Mouse (Mus musculus) T-helper 17 cell (primary cell): ENCODE measurements around the gene Uap1.

Experiments
- in situ Hi-C, 2 experiments: fragments of 300-600 bp; cut with MboI, MseI; formaldehyde crosslinking; loops; 1 replicate in 1 of 2; 2 replicates in 1 of 2; pipeline ENCODE4 v1.15.1; 2025; ENCODE audit warnings: high pct_unique_total_duplicates in 2 of 2

Uap1 gene

GRCm38 (mm10) chr1:170173991-170174813, 555 bp downstream of the Uap1 start:
- in situ Hi-C loops: no loop called here

DNA sequence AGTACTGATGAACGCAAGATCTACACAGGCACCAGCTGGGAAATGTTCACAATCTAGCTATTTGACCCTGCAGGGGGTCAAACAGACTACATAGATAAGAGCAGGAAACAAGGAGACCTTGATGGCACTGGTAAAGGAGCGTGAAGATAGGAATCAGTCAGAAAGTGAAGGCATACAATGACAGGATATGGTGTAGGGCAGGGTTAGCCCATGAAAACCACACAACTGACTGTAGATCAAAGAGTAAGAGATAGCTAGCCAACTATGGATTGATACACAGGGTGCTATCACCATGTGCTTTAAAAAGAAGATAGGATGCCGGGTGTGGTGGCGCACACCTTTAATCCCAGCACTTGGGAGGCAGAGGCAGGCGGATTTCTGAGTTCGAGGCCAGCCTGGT, 7.0 kb downstream of the Uap1 start:
- in situ Hi-C loops: no loop called here

DNA sequence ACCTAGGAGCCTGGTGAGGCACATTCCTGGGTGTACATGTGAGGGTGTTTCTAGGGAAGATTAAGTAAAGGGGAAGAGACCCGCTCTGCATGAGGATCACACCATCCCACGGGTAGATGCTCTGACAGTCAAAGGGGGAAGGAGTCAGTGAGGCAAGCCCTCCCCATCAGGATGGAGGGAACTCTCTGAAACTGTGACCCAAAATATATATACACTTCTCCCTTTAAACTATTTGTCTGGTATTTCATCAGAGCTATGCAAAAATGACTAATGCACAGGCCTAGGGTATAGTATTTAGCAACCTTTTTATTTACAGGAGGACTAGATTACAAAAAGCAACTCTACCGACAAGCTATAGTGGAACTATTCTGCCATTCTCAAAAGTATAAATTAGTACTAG, 9.8 kb downstream of the Uap1 start:
- in situ Hi-C loops: no loop called here

DNA sequence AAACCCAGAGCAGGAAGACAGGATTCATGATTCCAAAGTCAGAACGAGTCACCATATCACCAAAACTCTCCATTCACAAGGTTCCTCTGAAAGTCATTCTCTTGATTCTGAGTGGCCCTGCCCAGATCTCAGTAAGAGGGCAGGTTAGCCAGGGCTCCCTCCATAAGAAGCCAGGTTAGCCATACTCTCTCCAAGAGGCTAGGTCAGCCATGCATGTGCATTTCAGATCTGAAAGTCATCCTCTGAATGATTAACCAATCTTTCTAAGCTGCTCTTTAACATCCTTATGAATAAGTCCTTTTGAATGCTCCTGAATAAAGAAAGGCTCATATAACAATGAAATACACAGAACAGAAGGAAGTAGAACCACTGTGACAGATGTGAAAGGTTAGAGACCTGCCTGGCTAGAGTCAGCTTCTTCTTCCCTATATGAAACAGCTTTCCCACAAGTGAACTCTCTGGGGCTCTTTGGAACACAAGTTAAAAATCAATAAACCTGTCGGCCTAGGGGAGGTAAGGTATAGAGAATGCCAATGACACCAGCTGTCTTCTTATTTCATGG, 10.6 kb downstream of the Uap1 start:
- in situ Hi-C loops: no loop called here

GRCm38 (mm10) chr1:170163398-170163943, 11.3 kb downstream of the Uap1 start:
- in situ Hi-C loops: no loop called here

- in situ Hi-C loops: no loop called here
Measured at GRCm38 (mm10) chr1:170161852-170162251, 12.9 kb downstream of the Uap1 start.

GRCm38 (mm10) chr1:170160397-170160938, 14.3 kb downstream of the Uap1 start:
- in situ Hi-C loops: no loop called here

DNA sequence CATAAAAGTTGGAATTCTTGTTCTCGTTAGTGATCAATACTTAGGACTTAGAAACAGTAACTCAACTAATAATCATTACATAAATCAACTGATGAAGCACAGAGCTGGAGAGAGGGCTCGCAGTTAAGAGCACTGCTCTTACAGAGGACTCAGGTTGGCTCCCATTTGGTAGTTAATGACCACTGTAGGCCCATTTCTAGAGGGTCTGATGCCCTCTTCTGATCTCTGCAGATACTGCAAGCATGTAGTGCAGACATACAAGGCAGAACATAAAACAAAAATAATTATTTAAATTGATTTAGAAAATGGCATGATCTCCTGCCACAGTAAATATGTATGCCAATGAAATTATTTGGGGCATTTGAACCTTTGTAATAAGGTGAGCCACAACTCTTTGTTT, 15.1 kb downstream of the Uap1 start:
- in situ Hi-C loops: no loop called here

- in situ Hi-C loops: no loop called here
Measured at GRCm38 (mm10) chr1:170155761-170156160, 19.0 kb downstream of the Uap1 start.

GRCm38 (mm10) chr1:170155298-170155697, 19.5 kb downstream of the Uap1 start:
- in situ Hi-C loops: no loop called here

- in situ Hi-C loops: no loop called here
Measured at GRCm38 (mm10) chr1:170153986-170154385, 20.8 kb downstream of the Uap1 start.

GRCm38 (mm10) chr1:170152552-170152951, 22.2 kb downstream of the Uap1 start:
- in situ Hi-C loops: no loop called here

DNA sequence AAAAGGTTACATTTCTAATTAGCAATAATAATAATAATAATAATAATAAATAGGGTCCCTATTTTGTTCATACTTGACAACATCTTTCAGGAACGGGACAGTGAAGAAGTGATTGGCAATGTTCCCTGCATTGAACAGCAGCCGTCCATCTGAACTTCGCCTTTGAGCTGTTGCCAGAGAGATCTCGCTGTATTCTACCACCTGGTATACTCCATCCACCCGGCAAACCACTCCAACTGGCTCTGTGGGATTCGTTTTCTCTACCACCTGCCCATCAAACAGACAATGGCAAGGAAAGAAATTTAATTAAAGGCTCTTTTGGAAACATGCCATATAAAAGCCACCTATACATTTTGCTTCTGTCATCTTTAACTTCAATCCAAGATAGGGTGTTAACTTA, 23.9 kb downstream of the Uap1 start:
- in situ Hi-C loops: no loop called here

DNA sequence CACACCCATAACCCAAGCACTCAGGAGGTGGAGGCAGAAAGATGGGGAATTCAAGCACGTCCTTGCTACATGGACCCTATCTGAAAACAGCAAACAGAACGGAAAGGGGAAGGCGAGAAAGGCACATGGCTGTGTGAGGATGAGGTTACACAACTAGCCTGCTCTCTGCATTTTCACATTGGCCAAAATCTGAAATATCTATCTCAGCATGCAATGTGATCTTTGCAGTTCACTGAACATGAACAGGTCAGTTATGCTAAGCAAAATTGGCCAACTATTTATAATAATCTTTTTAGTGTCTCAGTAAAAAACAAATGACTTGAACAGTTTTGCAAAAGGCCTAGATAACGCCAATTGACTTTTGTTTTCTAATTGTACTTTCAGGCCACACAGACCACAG, 25.0 kb downstream of the Uap1 start:
- in situ Hi-C loops: loop anchor here in 1 of 2 experiments (10.0 kb wide), 1 partner anchor 55 kb away; no protein-coding TSS in a partner anchor

- in situ Hi-C loops: loop anchor here in 1 of 2 experiments (10.0 kb wide), 1 partner anchor 56 kb away; no protein-coding TSS in a partner anchor
Measured at GRCm38 (mm10) chr1:170148536-170148935, 26.2 kb downstream of the Uap1 start.

DNA sequence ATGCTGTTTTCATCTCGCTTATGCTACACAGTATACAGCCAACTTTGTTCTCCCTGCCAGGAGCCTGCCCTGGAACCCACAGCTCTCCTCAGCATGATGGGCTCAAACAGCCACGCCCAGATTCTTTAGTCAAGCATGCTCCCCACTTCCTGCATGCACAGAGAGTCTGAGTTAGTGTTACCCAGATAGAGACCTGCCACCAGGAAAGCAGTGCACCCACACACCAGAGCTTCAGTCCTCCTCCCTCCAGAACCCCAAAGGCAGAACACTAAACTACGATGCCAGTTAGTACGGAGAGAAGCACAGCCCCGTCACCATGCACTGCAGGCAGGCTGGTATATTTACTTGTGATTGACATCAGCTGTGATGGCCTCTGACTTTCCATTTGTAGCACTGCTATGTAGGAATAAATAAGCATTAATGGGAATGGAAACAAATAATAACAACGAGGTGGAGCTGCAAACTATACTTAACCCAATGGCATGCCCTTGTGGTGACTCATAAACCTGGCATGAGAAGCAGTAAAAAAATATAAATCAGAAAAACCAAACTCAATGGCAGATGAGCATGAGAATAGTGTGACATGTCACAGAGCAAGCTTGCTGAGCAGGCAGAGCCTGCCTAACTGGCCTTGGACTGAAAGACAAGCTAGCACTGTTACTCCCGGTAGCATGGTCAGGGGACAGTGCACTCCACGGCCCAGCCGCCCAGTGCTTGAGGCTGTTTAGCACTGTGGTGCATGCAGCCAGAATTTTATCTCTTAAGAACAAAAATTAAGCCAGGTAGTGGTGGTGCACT, 26.9 kb downstream of the Uap1 start:
- in situ Hi-C loops: loop anchor here in 1 of 2 experiments (10.0 kb wide), 1 partner anchor 57 kb away; no protein-coding TSS in a partner anchor

- in situ Hi-C loops: loop anchor here in 1 of 2 experiments (10.0 kb wide), 1 partner anchor 59 kb away; no protein-coding TSS in a partner anchor
Measured at GRCm38 (mm10) chr1:170145606-170146005, 29.2 kb downstream of the Uap1 start.

GRCm38 (mm10) chr1:170142256-170142871, 32.4 kb downstream of the Uap1 start:
- in situ Hi-C loops: loop anchor here in 1 of 2 experiments (5.0 to 10.0 kb wide), 3 partner anchors 62 to 615 kb away; no protein-coding TSS in a partner anchor

GRCm38 (mm10) chr1:170141626-170142025, 33.1 kb downstream of the Uap1 start:
- in situ Hi-C loops: loop anchor here in 1 of 2 experiments (5.0 to 10.0 kb wide), 3 partner anchors 63 to 614 kb away; no protein-coding TSS in a partner anchor

GRCm38 (mm10) chr1:170136351-170137009, 38.3 kb downstream of the Uap1 start:
- in situ Hi-C loops: loop anchor here in 1 of 2 experiments (10.0 kb wide), 1 partner anchor 622 kb away; no protein-coding TSS in a partner anchor
